Mouse (Mus musculus): ENCODE measurements at regions not wholly inside any gene's neighbourhood (a gene's known extent, or its start where the extent isn't known, plus 50 kb on each side); places are given as distances from the start of the nearest gene placed in this dataset.

GRCm38 (mm10) chr9:116277736-116278135 lies 102.6 kb upstream of the Tgfbr2 start:
- DNase-seq: no peak

- peak; percentile 12 for DNase-seq
Observed at GRCm38 (mm10) chr9:116276141-116276540, 101.0 kb upstream of the Tgfbr2 start.

- no peak for DNase-seq
Observed at GRCm38 (mm10) chr9:116272446-116272845, 97.3 kb upstream of the Tgfbr2 start.

- DNase-seq: no peak
Observed at GRCm38 (mm10) chr9:116270417-116270828, 95.3 kb upstream of the Tgfbr2 start.

GRCm38 (mm10) chr9:116267411-116267810 lies 92.3 kb upstream of the Tgfbr2 start:
- DNase-seq: no peak

GRCm38 (mm10) chr9:116263833-116264232 lies 88.7 kb upstream of the Tgfbr2 start:
- DNase-seq: no peak

- no peak for DNase-seq
Observed at GRCm38 (mm10) chr9:116259569-116259968, 84.4 kb upstream of the Tgfbr2 start.

- no peak for DNase-seq
Observed at GRCm38 (mm10) chr9:116253546-116253945, 78.4 kb upstream of the Tgfbr2 start.

- no peak for DNase-seq
Observed at GRCm38 (mm10) chr9:116252788-116253187, 77.6 kb upstream of the Tgfbr2 start.

GRCm38 (mm10) chr9:116249791-116250190 lies 74.6 kb upstream of the Tgfbr2 start:
- no peak for DNase-seq

- DNase-seq: no peak
Observed at GRCm38 (mm10) chr9:116245136-116245535, 70.0 kb upstream of the Tgfbr2 start.

GRCm38 (mm10) chr9:116244619-116244899 lies 69.4 kb upstream of the Tgfbr2 start:
- no peak for DNase-seq

GRCm38 (mm10) chr9:116243775-116244618 lies 68.8 kb upstream of the Tgfbr2 start:
- DNase-seq: no peak

GRCm38 (mm10) chr9:116241933-116242526 lies 66.9 kb upstream of the Tgfbr2 start:
- no peak for DNase-seq

GRCm38 (mm10) chr9:116241290-116241689 lies 66.1 kb upstream of the Tgfbr2 start:
- DNase-seq: no peak

- DNase-seq: no peak
Observed at GRCm38 (mm10) chr9:116236836-116237235, 61.7 kb upstream of the Tgfbr2 start.

- DNase-seq: no peak
Observed at GRCm38 (mm10) chr9:116234170-116234569, 59.0 kb upstream of the Tgfbr2 start.

- DNase-seq: no peak
Observed at GRCm38 (mm10) chr9:116232386-116232785, 57.2 kb upstream of the Tgfbr2 start.

- no peak for DNase-seq
Observed at GRCm38 (mm10) chr9:116231351-116232311, 56.5 kb upstream of the Tgfbr2 start.

GRCm38 (mm10) chr9:116230346-116230745 lies 55.2 kb upstream of the Tgfbr2 start:
- DNase-seq: no peak

- DNase-seq: no peak
Observed at GRCm38 (mm10) chr9:116228443-116228842, 53.3 kb upstream of the Tgfbr2 start.

GRCm38 (mm10) chr9:116227738-116228137 lies 52.6 kb upstream of the Tgfbr2 start:
- DNase-seq: no peak

All from adrenal gland, postnatal 25 days (tissue).